Mouse (Mus musculus) left cerebral cortex, adult 2 months (tissue): Measurements from ENCODE around the gene Cerkl. TPM values are rescaled to one million over a fixed set of nuclear protein-coding genes. Genes with fewer than 3 reads are reported as not detected.
A peak's percentile ranks its signal among the peaks of the same experiment; 100 is the strongest.

ENCODE experiments used
- DNase-seq, 2 experiments: peaks; one replicate each; pipeline ENCODE4 v3.0.0; 2021 to 2022; ENCODE audit warnings: low spot score in 2 of 2, mixed read lengths in 1 of 2; ENCODE audit errors: extremely low spot score in 1 of 2
- H3K27ac ChIP-seq: fragments of 200-600 bp; 2 replicates; pipeline ENCODE4 v1.8.1; 2022
- H3K4me3 ChIP-seq: fragments of 200-600 bp; 2 replicates; pipeline ENCODE4 v1.8.1; 2022
- CTCF ChIP-seq: fragments of 200-600 bp; IDR thresholded peaks from 2 replicates; pipeline ENCODE4 v1.8.1; 2022; ENCODE audit warnings: antibody characterized with exemption, mild to moderate bottlenecking, moderate library complexity
- intact Hi-C: fragments of 180-260 bp; cut with DNase I; formaldehyde crosslinking; loops from one replicate; pipeline ENCODE4 v1.15.1; 2025
- total RNA-seq, 2 experiments: library from RNA; stranded (reverse); gene quantifications; 2 replicates each; pipeline ENCODE4 v1.2.3; 2021

Gene Cerkl
- total RNA-seq, 2 experiments from 2014 or later, result 5.6 to 6.3 TPM

DNA sequence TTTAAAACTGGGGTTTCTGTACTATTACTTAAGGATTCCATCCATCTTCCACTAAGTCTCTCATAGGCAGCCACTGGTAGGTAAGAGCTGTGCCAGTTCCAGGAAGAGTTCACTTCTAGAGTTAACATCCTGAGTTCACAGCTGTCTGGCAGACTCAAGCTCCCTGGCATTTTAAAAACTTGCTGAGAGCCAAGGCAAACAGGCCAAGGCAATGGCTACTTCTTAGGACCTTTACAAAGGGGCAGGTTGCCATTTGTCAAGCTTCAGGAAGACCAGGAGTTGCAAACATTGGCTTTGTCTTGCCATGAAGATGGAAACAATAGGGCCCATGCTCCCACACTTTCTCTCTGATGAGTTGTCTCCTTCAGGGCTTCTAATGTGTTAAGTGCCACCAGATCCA lies 26.5 kb downstream of the Cerkl start:
- Histone ChIP-seq H3K4me3 (no peak overlapping the region), H3K27ac (no peak overlapping the region)
- no peak for TF ChIP-seq CTCF
- DNase-seq, result no peak
- intact Hi-C loops, result no loop called here

DNA sequence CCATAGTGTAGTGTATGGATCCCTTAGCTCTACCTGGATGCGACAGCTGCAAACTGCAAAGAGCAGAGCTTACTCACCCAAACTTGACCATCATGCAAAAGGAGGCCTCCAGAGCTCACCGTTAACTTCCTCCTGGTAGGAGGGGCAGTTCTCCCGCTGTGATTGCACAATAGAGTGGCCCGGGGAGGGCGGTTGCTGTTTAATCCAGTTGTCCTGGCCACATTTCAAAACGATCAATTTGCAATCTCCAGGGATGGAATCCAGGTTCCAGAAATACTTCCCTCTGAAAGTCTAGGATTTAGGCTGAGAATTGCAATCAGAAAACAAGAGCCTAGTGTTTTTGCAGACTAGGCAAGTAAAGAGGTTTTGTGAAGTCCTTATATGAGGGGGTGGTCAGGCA lies 26.9 kb downstream of the Cerkl start:
- TF ChIP-seq CTCF, result no peak
- no peak for DNase-seq
- no peak overlapping the region for H3K27ac ChIP-seq
- H3K4me3 ChIP-seq, result no peak overlapping the region
- intact Hi-C loops, result no loop called here

GRCm38 (mm10) chr2:79429108-79429507 lies 27.5 kb downstream of the Cerkl start:
- intact Hi-C loops, result no loop called here

GRCm38 (mm10) chr2:79428569-79429104 lies 27.9 kb downstream of the Cerkl start:
- intact Hi-C loops, result no loop called here
- TF ChIP-seq CTCF, result no peak
- Histone ChIP-seq H3K4me3 (peak overlapping the region; percentile 48), H3K27ac (no peak overlapping the region; the same call in 1 of the 2 replicates)
- peak; percentile 22 to 49 for DNase-seq

More at GRCm38 (mm10) chr2:79429108-79429507, 27.5 kb downstream of the Cerkl start:
- Histone ChIP-seq H3K27ac (no peak overlapping the region), H3K4me3 (peak overlapping the region; percentile 48)
- DNase-seq, result no peak
- TF ChIP-seq CTCF, result no peak

DNA sequence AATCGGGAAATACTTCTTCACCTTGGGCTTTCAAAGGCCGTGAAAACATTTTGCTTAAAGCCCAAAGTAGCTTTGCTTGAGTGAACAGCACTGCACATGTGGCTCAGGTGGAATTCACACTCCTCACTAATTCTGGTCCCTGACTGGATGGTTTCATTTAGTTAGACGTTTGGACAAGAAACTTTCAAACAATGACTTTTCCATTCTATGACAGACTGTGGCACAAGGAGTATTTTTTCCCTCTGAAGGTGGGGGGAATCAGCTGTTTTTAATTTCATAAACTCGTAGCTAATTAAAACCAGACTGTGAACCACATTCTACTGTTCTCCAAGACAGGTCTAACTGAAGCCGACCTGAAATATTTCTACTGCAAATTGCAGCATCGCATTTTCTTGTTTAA lies 28.6 kb downstream of the Cerkl start:
- Histone ChIP-seq H3K27ac (no peak overlapping the region), H3K4me3 (no peak overlapping the region)
- no peak for TF ChIP-seq CTCF
- DNase-seq, result no peak
- intact Hi-C loops, result no loop called here

GRCm38 (mm10) chr2:79421696-79422095 lies 34.9 kb downstream of the Cerkl start:
- DNase-seq, result no peak
- intact Hi-C loops, result no loop called here

GRCm38 (mm10) chr2:79414505-79414904 lies 42.1 kb downstream of the Cerkl start:
- intact Hi-C loops, result no loop called here
- H3K27ac ChIP-seq, result no peak overlapping the region
- no peak overlapping the region for H3K4me3 ChIP-seq
- DNase-seq, result no peak
- TF ChIP-seq CTCF, result no peak

More at GRCm38 (mm10) chr2:79421696-79422095, 34.9 kb downstream of the Cerkl start:
- H3K4me3 ChIP-seq, result no peak overlapping the region
- no peak for TF ChIP-seq CTCF
- no peak overlapping the region for H3K27ac ChIP-seq

GRCm38 (mm10) chr2:79410903-79411255 lies 45.7 kb downstream of the Cerkl start:
- TF ChIP-seq CTCF, result no peak
- no peak for DNase-seq
- no peak overlapping the region for H3K27ac ChIP-seq
- H3K4me3 ChIP-seq, result no peak overlapping the region
- intact Hi-C loops, result no loop called here

- TF ChIP-seq CTCF, result no peak
- intact Hi-C loops, result no loop called here
- DNase-seq, result no peak
- Histone ChIP-seq H3K4me3 (no peak overlapping the region), H3K27ac (no peak overlapping the region)
Observed at GRCm38 (mm10) chr2:79410247-79410902, 46.2 kb downstream of the Cerkl start.

DNA sequence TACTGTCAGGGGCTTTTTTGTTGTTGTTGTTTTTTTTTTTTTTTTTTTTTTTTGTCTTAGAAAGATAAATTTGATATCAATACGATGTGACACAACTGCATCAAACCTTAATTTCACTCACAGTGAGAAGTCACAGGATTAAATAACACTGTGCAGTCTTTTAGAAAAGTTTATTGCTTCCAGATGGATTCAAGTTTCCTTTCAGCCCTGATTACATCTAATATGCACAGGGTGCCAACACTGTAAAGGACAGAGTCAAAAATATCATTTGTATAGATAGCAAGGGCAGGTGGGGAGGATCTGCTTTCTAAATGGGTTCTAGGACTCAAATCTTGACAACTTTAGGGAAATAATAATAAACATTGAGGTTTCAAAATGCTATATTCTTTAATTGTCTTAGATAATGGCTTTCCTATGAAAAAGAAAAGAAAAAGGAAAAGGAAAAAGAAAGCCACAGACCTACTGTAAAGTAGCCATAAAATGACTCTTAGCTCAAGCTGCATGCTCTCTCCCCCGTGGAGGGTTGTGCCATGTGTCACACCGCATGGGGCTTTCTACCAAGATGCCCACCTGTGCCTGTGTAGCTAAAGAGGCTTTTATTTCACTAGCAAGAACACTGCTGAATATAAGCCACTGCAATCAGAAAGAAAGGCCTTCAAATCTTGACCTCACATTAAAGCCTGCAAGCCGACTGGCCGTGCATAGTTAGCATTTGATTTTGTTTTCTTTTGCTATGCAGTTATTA lies 50.8 kb downstream of the Cerkl start:
- Histone ChIP-seq H3K4me3 (no peak overlapping the region), H3K27ac (no peak overlapping the region)
- intact Hi-C loops, result no loop called here
- no peak for DNase-seq
- TF ChIP-seq CTCF, result no peak

- H3K4me3 ChIP-seq, result no peak overlapping the region
- no peak for DNase-seq
- no peak overlapping the region for H3K27ac ChIP-seq
- TF ChIP-seq CTCF, result no peak
- intact Hi-C loops, result no loop called here
Observed at GRCm38 (mm10) chr2:79400045-79400444, 56.5 kb downstream of the Cerkl start.

DNA sequence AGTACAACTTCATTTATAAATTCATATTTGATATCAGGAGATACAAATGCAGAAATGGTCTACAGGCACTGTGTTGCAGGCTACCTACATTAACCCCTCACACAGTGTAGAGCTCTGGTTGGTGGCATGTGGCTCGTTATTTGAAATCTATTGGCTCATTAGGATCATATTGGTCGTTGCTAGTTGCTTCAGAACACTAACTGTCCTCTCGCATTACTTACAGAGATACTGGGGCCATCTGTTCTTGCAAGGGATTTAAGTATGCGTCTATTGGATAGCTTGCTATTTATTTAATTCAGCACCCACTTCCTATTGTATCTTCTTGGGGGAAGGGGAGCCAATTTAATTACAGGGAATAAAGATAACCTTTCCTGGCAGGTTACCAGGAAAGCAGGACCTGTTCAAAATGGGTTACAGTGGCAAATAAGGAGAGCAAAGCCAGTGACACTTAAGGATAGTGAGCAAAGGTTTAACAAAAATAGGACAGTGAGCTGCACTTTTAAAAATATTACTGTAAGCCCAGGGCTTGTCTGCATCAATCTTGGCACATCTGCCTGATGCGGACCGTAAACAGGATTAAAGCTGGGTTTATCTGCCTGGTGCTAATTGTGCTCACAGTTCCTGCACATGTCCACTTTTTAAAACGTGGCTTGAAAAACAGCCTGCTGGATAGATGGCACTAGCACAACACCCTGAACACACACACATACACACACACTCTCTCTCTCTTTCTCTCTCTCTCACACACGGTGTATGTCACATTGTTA lies 57.2 kb downstream of the Cerkl start:
- intact Hi-C loops, result no loop called here
- no peak overlapping the region for H3K4me3 ChIP-seq
- no peak for DNase-seq
- no peak overlapping the region for H3K27ac ChIP-seq
- TF ChIP-seq CTCF, result no peak
